Mouse (Mus musculus): ENCODE results near the gene Zbtb16. TPM values are rescaled to one million over a fixed set of nuclear protein-coding genes. Genes with fewer than 3 reads are reported as not detected.
A peak's percentile ranks its signal among the peaks of the same experiment; 100 is the strongest.

Zbtb16 gene
- total and polyA plus RNA-seq, 3 experiments: 10.6 to 45.5 (median 20.0) TPM

DNA sequence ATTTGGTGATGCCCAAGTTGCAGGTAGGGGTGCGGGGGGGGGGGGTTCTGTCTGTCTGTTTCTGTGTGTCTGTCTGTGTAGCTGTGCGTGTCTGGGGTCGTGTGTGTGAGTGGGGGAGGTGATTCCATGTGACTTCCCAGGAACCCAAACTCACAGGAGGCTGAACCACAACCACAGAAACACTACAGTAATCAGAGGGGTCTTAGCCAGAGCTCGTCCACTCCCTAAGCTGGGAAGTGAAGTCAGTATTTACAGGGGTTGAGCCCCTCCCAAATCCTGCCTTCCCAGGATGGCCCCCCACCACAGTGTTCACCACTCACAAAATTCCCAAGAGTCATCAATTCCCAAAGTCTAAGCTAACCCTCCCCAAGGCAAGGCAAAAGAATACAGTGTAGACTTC lies 18.1 kb downstream of the Zbtb16 start:
- Histone ChIP-seq H3K4me3 (ENCODE audit: low read depth, low read length) (no peak overlapping the region; the same call in 1 of the 2 replicates), H3K4me1 (ENCODE audit: insufficient read depth, low read depth, low read length) (peaks cover 99% of the 10 kb centered on the region)
- TF ChIP-seq TAL1 (conservative IDR thresholded peaks at IDR 0.05; ENCODE audit: low read depth, low read length) (no peak), GATA2 (IDR thresholded peaks at IDR 0.05; ENCODE audit: borderline replicate concordance, low read depth, low read length) (no peak)

DNA sequence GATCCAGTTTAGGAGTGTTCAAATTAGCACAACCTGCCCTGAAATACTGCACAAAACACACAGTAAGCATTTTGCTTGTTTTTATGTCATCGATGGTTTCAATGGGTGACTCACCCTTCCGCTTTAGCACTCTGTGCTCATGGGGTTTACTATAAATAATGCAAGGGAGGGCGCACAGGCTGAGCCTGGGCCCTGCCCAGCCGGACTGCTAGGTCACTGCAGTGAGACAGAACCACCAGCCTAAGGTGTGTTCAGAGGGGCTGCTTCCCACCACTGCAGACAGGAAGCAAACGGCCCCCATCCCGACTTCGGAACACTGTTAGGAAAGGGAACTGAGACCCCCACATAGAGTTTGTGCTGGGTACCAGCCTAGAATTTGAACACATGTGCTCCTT lies 18.6 kb downstream of the Zbtb16 start:
- peak overlapping the region; percentile 51; the same call in 1 of the 2 replicates for H3K4me3 ChIP-seq (ENCODE audit: low read depth, low read length)
- TF ChIP-seq TAL1 (conservative IDR thresholded peaks at IDR 0.05; ENCODE audit: low read depth, low read length): no peak
- no peak for TF ChIP-seq GATA2 (IDR thresholded peaks at IDR 0.05; ENCODE audit: borderline replicate concordance, low read depth, low read length)
- TF ChIP-seq GATA1 (IDR thresholded peaks at IDR 0.05; ENCODE audit: borderline replicate concordance, low read length): no peak
- TF ChIP-seq CTCF (IDR thresholded peaks at IDR 0.05; ENCODE audit: low read depth, low read length): no peak
- no peak for TF ChIP-seq POLR2AphosphoS5 (IDR thresholded peaks at IDR 0.05; ENCODE audit: insufficient replicate concordance, low read depth, low read length)
- peaks cover 99% of the 10 kb centered on the region for H3K4me1 ChIP-seq (ENCODE audit: insufficient read depth, low read depth, low read length)

More for the DNA sequence above, 18.1 kb downstream of the Zbtb16 start:
- Histone ChIP-seq H3K36me3 (replicated peaks) (peaks cover 69% of the 10 kb centered on the region), H3K27me3 (ENCODE audit: insufficient read depth, low read length) (no peaks in the 10 kb centered on the region), H3K9me3 (replicated peaks) (no peaks in the 10 kb centered on the region)
- DNase-seq (ENCODE audit: low spot score) (no peak), ATAC-seq (ENCODE audit: extremely low read depth, insufficient number of reproducible peaks, low FRiP score, poor library complexity, severe bottlenecking) (no peak)

DNA sequence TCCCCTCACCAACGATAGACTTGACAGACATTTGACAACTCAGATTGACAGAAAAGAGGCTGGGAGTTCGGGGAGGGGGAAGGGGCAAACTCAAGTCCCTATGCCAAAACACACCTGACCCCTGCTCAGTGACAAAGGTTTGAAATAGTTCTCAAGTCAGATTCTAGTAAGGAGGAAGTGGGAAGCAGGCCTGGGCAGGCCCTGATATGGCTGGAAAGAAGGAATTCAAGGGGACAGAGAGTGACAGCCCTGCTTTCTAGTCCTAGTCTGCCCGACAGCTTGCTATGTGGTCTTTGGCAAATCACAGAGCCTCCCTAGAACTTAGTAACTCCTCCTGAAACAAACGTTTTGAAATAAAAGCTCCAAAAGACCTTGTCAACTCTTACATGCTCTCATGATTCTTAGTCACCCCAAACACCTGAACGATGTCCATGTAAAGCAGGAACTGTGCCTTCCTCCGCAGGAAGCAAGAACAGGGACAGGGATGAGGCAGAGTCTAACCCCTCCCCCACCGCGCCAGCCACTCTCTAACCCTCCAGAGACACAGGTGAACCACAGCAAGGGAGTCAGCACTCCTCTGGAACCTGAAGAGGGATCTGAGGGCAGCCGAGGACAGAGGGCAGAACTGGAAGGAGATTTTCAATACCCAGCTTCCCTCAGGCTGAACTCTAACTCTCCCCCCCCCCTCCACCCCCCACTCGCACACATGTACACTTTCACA lies 19.2 kb downstream of the Zbtb16 start:
- no peaks in the 10 kb centered on the region for H3K27me3 ChIP-seq (ENCODE audit: insufficient read depth, low read length)
- no peaks in the 10 kb centered on the region for H3K9me3 ChIP-seq (replicated peaks)
- H3K4me3 ChIP-seq (ENCODE audit: low read depth, low read length): no peak overlapping the region; the same call in 1 of the 2 replicates
- no peak for ATAC-seq (ENCODE audit: extremely low read depth, insufficient number of reproducible peaks, low FRiP score, poor library complexity, severe bottlenecking)
- peaks cover 69% of the 10 kb centered on the region for H3K36me3 ChIP-seq (replicated peaks)
- H3K4me1 ChIP-seq (ENCODE audit: insufficient read depth, low read depth, low read length): peaks cover 98% of the 10 kb centered on the region
- TF ChIP-seq GATA2 (IDR thresholded peaks at IDR 0.05; ENCODE audit: borderline replicate concordance, low read depth, low read length) (no peak), TAL1 (conservative IDR thresholded peaks at IDR 0.05; ENCODE audit: low read depth, low read length) (no peak)
- DNase-seq (ENCODE audit: low spot score): no peak

More for the DNA sequence above, 18.6 kb downstream of the Zbtb16 start:
- Histone ChIP-seq H3K27me3 (ENCODE audit: insufficient read depth, low read length) (no peaks in the 10 kb centered on the region), H3K36me3 (replicated peaks) (peaks cover 68% of the 10 kb centered on the region), H3K9me3 (replicated peaks) (no peaks in the 10 kb centered on the region)
- ATAC-seq (ENCODE audit: extremely low read depth, insufficient number of reproducible peaks, low FRiP score, poor library complexity, severe bottlenecking) (peak; percentile 43; the same call in 1 of the 2 replicates), DNase-seq (ENCODE audit: low spot score) (no peak)

- Histone ChIP-seq H3K4me1 (ENCODE audit: insufficient read depth, low read depth, low read length) (peaks cover 98% of the 10 kb centered on the region), H3K9me3 (replicated peaks) (no peaks in the 10 kb centered on the region), H3K27me3 (ENCODE audit: insufficient read depth, low read length) (no peaks in the 10 kb centered on the region), H3K36me3 (replicated peaks) (peaks cover 68% of the 10 kb centered on the region), H3K4me3 (ENCODE audit: low read depth, low read length) (no peak overlapping the region)
- TF ChIP-seq POLR2AphosphoS5 (IDR thresholded peaks at IDR 0.05; ENCODE audit: insufficient replicate concordance, low read depth, low read length): no peak
- no peak for TF ChIP-seq GATA2 (IDR thresholded peaks at IDR 0.05; ENCODE audit: borderline replicate concordance, low read depth, low read length)
- no peak for TF ChIP-seq GATA1 (IDR thresholded peaks at IDR 0.05; ENCODE audit: borderline replicate concordance, low read length)
- TF ChIP-seq CTCF (IDR thresholded peaks at IDR 0.05; ENCODE audit: low read depth, low read length): no peak
- TF ChIP-seq TAL1 (conservative IDR thresholded peaks at IDR 0.05; ENCODE audit: low read depth, low read length): no peak
- DNase-seq (ENCODE audit: low spot score) (no peak), ATAC-seq (ENCODE audit: extremely low read depth, insufficient number of reproducible peaks, low FRiP score, poor library complexity, severe bottlenecking) (no peak)
Observed at GRCm38 (mm10) chr9:48816157-48816556, 19.9 kb downstream of the Zbtb16 start.

GRCm38 (mm10) chr9:48814881-48815495 lies 21.0 kb downstream of the Zbtb16 start:
- TF ChIP-seq CTCF (IDR thresholded peaks at IDR 0.05; ENCODE audit: low read depth, low read length) (no peak), GATA1 (IDR thresholded peaks at IDR 0.05; ENCODE audit: borderline replicate concordance, low read length) (no peak), TAL1 (conservative IDR thresholded peaks at IDR 0.05; ENCODE audit: low read depth, low read length) (no peak), POLR2AphosphoS5 (IDR thresholded peaks at IDR 0.05; ENCODE audit: insufficient replicate concordance, low read depth, low read length) (no peak), GATA2 (IDR thresholded peaks at IDR 0.05; ENCODE audit: borderline replicate concordance, low read depth, low read length) (no peak)
- DNase-seq (ENCODE audit: low spot score): no peak
- Histone ChIP-seq H3K36me3 (replicated peaks) (peaks cover 68% of the 10 kb centered on the region), H3K27me3 (ENCODE audit: insufficient read depth, low read length) (no peaks in the 10 kb centered on the region), H3K4me1 (ENCODE audit: insufficient read depth, low read depth, low read length) (peaks cover 98% of the 10 kb centered on the region), H3K9me3 (replicated peaks) (no peaks in the 10 kb centered on the region), H3K4me3 (ENCODE audit: low read depth, low read length) (peak overlapping the region; percentile 53; the same call in 1 of the 2 replicates)
- no peak for ATAC-seq (ENCODE audit: extremely low read depth, insufficient number of reproducible peaks, low FRiP score, poor library complexity, severe bottlenecking)

DNA sequence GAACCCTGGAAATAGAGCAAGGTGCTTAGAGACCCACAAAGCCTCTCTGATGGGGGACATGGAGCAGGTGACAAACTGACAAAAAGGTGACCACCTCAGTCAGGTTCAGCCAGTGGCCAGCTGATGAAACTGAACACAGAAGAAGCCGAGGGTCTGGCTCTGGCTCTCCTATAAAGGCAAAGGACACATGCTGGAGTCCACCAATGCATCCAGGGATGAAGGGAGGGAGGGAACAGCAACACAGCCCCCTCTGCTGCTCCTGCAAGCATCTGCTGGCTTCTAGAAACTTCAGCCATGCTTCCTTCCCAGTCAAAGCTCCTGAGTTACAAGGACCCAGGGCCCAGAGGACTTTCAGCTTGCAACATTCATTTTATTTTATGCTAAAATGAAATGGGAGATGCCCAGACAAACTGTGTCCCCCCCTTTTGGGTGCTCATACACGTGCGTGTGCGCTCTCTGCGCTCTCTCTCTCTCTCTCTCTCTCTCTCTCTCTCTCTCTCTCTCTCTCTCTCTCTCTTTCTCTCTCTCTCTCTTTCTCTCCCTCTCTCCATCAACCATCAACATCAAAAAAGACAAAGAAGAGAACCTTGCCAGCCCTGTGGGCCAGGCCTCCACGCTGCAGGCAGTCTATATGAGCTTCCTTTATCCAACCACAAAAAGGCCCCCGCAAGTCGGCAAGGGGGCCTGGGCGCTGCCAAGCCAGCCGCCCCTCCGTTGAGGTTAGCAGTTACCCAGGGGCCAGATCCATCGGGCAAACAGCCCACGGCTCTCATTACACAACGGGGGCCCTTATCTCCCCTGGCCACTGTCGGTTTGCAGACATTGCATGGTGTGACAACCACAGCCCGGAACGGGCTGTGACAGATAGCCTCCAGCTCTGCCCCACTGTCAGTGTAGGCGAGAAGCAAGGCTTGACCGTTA lies 21.8 kb downstream of the Zbtb16 start:
- peaks cover 98% of the 10 kb centered on the region for H3K4me1 ChIP-seq (ENCODE audit: insufficient read depth, low read depth, low read length)
- peak; percentile 84 for DNase-seq (ENCODE audit: low spot score)
- no peaks in the 10 kb centered on the region for H3K27me3 ChIP-seq (ENCODE audit: insufficient read depth, low read length)
- H3K9me3 ChIP-seq (replicated peaks): no peaks in the 10 kb centered on the region
- ATAC-seq (ENCODE audit: extremely low read depth, insufficient number of reproducible peaks, low FRiP score, poor library complexity, severe bottlenecking): peak; percentile 89
- peak overlapping the region; percentile 53; the same call in 1 of the 2 replicates for H3K4me3 ChIP-seq (ENCODE audit: low read depth, low read length)
- H3K36me3 ChIP-seq (replicated peaks): peaks cover 69% of the 10 kb centered on the region
- TF ChIP-seq TAL1 (conservative IDR thresholded peaks at IDR 0.05; ENCODE audit: low read depth, low read length) (peak; percentile 84), CTCF (IDR thresholded peaks at IDR 0.05; ENCODE audit: low read depth, low read length) (no peak), GATA1 (IDR thresholded peaks at IDR 0.05; ENCODE audit: borderline replicate concordance, low read length) (no peak)
